Mouse (Mus musculus) MEL (cell line): ENCODE results near the gene Hoxa4. TPM values are rescaled to one million over a fixed set of nuclear protein-coding genes. Genes with fewer than 3 reads are reported as not detected.

Experiments used
- DNase-seq: peaks from one replicate; pipeline ENCODE4 v3.0.0; 2011; ENCODE audit warnings: low read depth, low spot score
- H3K27ac ChIP-seq: 2 replicates; pipeline ENCODE4 v1.5.1; 2012; ENCODE audit warnings: low read depth, mild to moderate bottlenecking, control low read depth, low read length, moderate library complexity; ENCODE audit not compliant: control insufficient read depth
- H3K27me3 ChIP-seq, 2 experiments: fragments of 150-350 bp in 1 of 2; sonication (generic) in 1 of 2; 2 replicates each; pipeline ENCODE4 v1.6.1; 2012; ENCODE audit warnings: low read length in 2 of 2, mild to moderate bottlenecking in 2 of 2, improper control_type of control experiment in 1 of 2, moderate library complexity in 1 of 2; ENCODE audit not compliant: insufficient read depth in 2 of 2, control insufficient read depth in 1 of 2
- H3K36me3 ChIP-seq, 2 experiments: 2 replicates each; pipeline ENCODE4 v1.6.1; 2012 to 2014; ENCODE audit warnings: low read length in 2 of 2, improper control_type of control experiment in 1 of 2, inconsistent platforms in 1 of 2, mild to moderate bottlenecking in 1 of 2; ENCODE audit not compliant: insufficient read depth in 2 of 2, control insufficient read depth in 1 of 2
- H3K4me1 ChIP-seq, 2 experiments: fragments of 150-350 bp in 1 of 2; sonication (generic) in 1 of 2; 2 replicates each; pipeline ENCODE4 v1.6.1; 2012; ENCODE audit warnings: low read length in 2 of 2, improper control_type of control experiment in 1 of 2, mild to moderate bottlenecking in 1 of 2; ENCODE audit not compliant: insufficient read depth in 2 of 2, control insufficient read depth in 1 of 2
- H3K4me3 ChIP-seq, 2 experiments: fragments of 150-350 bp in 1 of 2; sonication (generic) in 1 of 2; 2 replicates each; pipeline ENCODE4 v1.5.1; 2012; ENCODE audit warnings: low read depth in 2 of 2, low read length in 2 of 2, mild to moderate bottlenecking in 2 of 2, moderate library complexity in 2 of 2, control low read depth in 1 of 2, improper control_type of control experiment in 1 of 2; ENCODE audit not compliant: control insufficient read depth in 1 of 2, insufficient read depth in 1 of 2
- H3K79me2 ChIP-seq: 2 replicates; pipeline ENCODE4 v1.6.1; 2012; ENCODE audit warnings: mild to moderate bottlenecking, low read length, moderate library complexity; ENCODE audit not compliant: control insufficient read depth, poor library complexity, insufficient read depth
- H3K9ac ChIP-seq: 2 replicates; pipeline ENCODE4 v1.6.1; 2012; ENCODE audit warnings: low read depth, mild to moderate bottlenecking, control low read depth, low read length, moderate library complexity; ENCODE audit not compliant: control insufficient read depth, poor library complexity, severe bottlenecking
- H3K9me3 ChIP-seq: fragments of 150-350 bp; sonication (generic); replicated peaks from 2 replicates; pipeline ENCODE4 v1.6.1; 2012; ENCODE audit warnings: mild to moderate bottlenecking, low read length, improper control_type of control experiment, moderate library complexity; ENCODE audit not compliant: insufficient read depth
- BHLHE40 ChIP-seq: IDR thresholded peaks from 2 replicates; pipeline ENCODE4 v1.6.1; 2012; ENCODE audit warnings: low read depth, mild to moderate bottlenecking, inconsistent platforms, low read length, improper control_type of control experiment, borderline replicate concordance
- CHD2 ChIP-seq: IDR thresholded peaks from 2 replicates; pipeline ENCODE4 v1.6.1; 2011; ENCODE audit warnings: low read length, improper control_type of control experiment
- E2F4 ChIP-seq: IDR thresholded peaks from 2 replicates; pipeline ENCODE4 v1.6.1; 2011; ENCODE audit warnings: low read depth, low read length, improper control_type of control experiment, borderline replicate concordance
- GABPA ChIP-seq: IDR thresholded peaks from 2 replicates; pipeline ENCODE4 v1.6.1; 2012; ENCODE audit warnings: low read depth, mild to moderate bottlenecking, inconsistent platforms, low read length, improper control_type of control experiment, moderate library complexity
- HCFC1 ChIP-seq: IDR thresholded peaks from 2 replicates; pipeline ENCODE4 v1.6.1; 2012; ENCODE audit warnings: low read depth, mild to moderate bottlenecking, inconsistent platforms, low read length, improper control_type of control experiment, moderate library complexity
- JUND ChIP-seq: IDR thresholded peaks from 2 replicates; pipeline ENCODE4 v1.6.1; 2011; ENCODE audit warnings: low read depth, mild to moderate bottlenecking, improper control_type of control experiment, low read length
- KAT2A ChIP-seq: conservative IDR thresholded peaks from 2 replicates; pipeline ENCODE4 v1.6.1; 2012; ENCODE audit warnings: low read depth, low read length, improper control_type of control experiment, inconsistent platforms
- MAFK ChIP-seq: IDR thresholded peaks from 2 replicates; pipeline ENCODE4 v1.6.1; 2011; ENCODE audit warnings: low read depth, mild to moderate bottlenecking, low read length, improper control_type of control experiment, borderline replicate concordance
- MAX ChIP-seq: IDR thresholded peaks from 2 replicates; pipeline ENCODE4 v1.6.1; 2011; ENCODE audit warnings: low read length, improper control_type of control experiment
- MAZ ChIP-seq: IDR thresholded peaks from 2 replicates; pipeline ENCODE4 v1.6.1; 2012; ENCODE audit warnings: low read depth, mild to moderate bottlenecking, inconsistent platforms, low read length, improper control_type of control experiment
- MEF2A ChIP-seq: IDR thresholded peaks from 2 replicates; pipeline ENCODE4 v1.6.1; 2014; ENCODE audit warnings: low read depth, mild to moderate bottlenecking, inconsistent platforms, low read length, improper control_type of control experiment; ENCODE audit not compliant: poor library complexity, insufficient replicate concordance, severe bottlenecking; ENCODE audit errors: extremely low read depth
- MYB ChIP-seq: IDR thresholded peaks from 2 replicates; pipeline ENCODE4 v1.6.1; 2011; ENCODE audit warnings: mild to moderate bottlenecking, low read depth, low read length, improper control_type of control experiment
- NELFE ChIP-seq: IDR thresholded peaks from 2 replicates; pipeline ENCODE4 v1.6.1; 2011; ENCODE audit warnings: low read depth, low read length, improper control_type of control experiment
- POLR2AphosphoS2 ChIP-seq: IDR thresholded peaks from 2 replicates; pipeline ENCODE4 v1.6.1; 2011; ENCODE audit warnings: low read length, improper control_type of control experiment
- POLR2AphosphoS5 ChIP-seq: IDR thresholded peaks from 2 replicates; pipeline ENCODE4 v1.6.1; 2012; ENCODE audit warnings: low read depth, borderline replicate concordance, mild to moderate bottlenecking, inconsistent platforms, low read length, moderate library complexity, mixed read lengths
- RCOR1 ChIP-seq: IDR thresholded peaks from 2 replicates; pipeline ENCODE4 v1.6.1; 2012; ENCODE audit warnings: low read depth, mild to moderate bottlenecking, inconsistent platforms, low read length, improper control_type of control experiment
- SIN3A ChIP-seq: IDR thresholded peaks from 2 replicates; pipeline ENCODE4 v1.6.1; 2012; ENCODE audit warnings: low read length, improper control_type of control experiment, inconsistent platforms
- TCF12 ChIP-seq: IDR thresholded peaks from 2 replicates; pipeline ENCODE4 v1.6.1; 2014; ENCODE audit warnings: low read depth, mild to moderate bottlenecking, inconsistent platforms, low read length, improper control_type of control experiment, moderate library complexity
- UBTF ChIP-seq: IDR thresholded peaks from 2 replicates; pipeline ENCODE4 v1.6.1; 2012; ENCODE audit warnings: low read depth, mild to moderate bottlenecking, inconsistent platforms, low read length, improper control_type of control experiment, moderate library complexity, borderline replicate concordance; ENCODE audit not compliant: insufficient read depth
- USF2 ChIP-seq, 2 experiments: IDR thresholded peaks; 2 replicates each; pipeline ENCODE4 v1.6.1; 2011 to 2012; ENCODE audit warnings: improper control_type of control experiment in 2 of 2, low read length in 2 of 2, borderline replicate concordance in 1 of 2, inconsistent platforms in 1 of 2, low read depth in 1 of 2, mild to moderate bottlenecking in 1 of 2; ENCODE audit not compliant: insufficient read depth in 1 of 2
- ZC3H11A ChIP-seq: IDR thresholded peaks from 2 replicates; pipeline ENCODE4 v1.6.1; 2012; ENCODE audit warnings: low read depth, mild to moderate bottlenecking, inconsistent platforms, low read length, improper control_type of control experiment
- ZKSCAN1 ChIP-seq: IDR thresholded peaks from 2 replicates; pipeline ENCODE4 v1.6.1; 2012; ENCODE audit warnings: low read depth, mild to moderate bottlenecking, inconsistent platforms, low read length, improper control_type of control experiment, moderate library complexity
- ZNF384 ChIP-seq: IDR thresholded peaks from 2 replicates; pipeline ENCODE4 v1.6.1; 2012; ENCODE audit warnings: low read depth, mild to moderate bottlenecking, inconsistent platforms, low read length, improper control_type of control experiment
- polyA plus RNA-seq, 2 experiments: library from polyadenylated mRNA; stranded (reverse) in 1 of 2; unstranded in 1 of 2; fragments of >175 nt in 1 of 2; fragments of >200 nt in 1 of 2; gene quantifications; 2 replicates each; pipeline versions ENCODE4 v1.2.1 to v1.2.4; 2012; ENCODE audit warnings: low replicate concordance in 2 of 2, low read depth in 1 of 2; ENCODE audit not compliant: insufficient read length in 2 of 2, insufficient read depth in 1 of 2, missing spikeins in 1 of 2
- total RNA-seq: library from RNA; depleted of rRNA; stranded (reverse); fragments of 300-350 nt; gene quantifications from 2 replicates; pipeline ENCODE4 v1.2.3, GENCODE M21; 2012

Gene Hoxa4
- total and polyA plus RNA-seq, 3 experiments, result not detected

- no peak overlapping the region for H3K4me3 ChIP-seq
- no peak for TF ChIP-seq SIN3A
- no peak for TF ChIP-seq RCOR1
- no peak for TF ChIP-seq BHLHE40
- no peak for TF ChIP-seq POLR2AphosphoS2
- TF ChIP-seq NELFE, result no peak
- no peak for TF ChIP-seq GABPA
- no peaks in the 10 kb centered on the region for H3K9me3 ChIP-seq
- H3K27ac ChIP-seq, result no peak overlapping the region
- no peaks in the 10 kb centered on the region for H3K79me2 ChIP-seq
- no peaks in the 10 kb centered on the region for H3K4me1 ChIP-seq
- H3K9ac ChIP-seq, result no peak overlapping the region
- DNase-seq, result no peak
- H3K36me3 ChIP-seq, result no peaks in the 10 kb centered on the region
- no peaks in the 10 kb centered on the region for H3K27me3 ChIP-seq
These were observed 26.5 kb upstream of the Hoxa4 start for GRCm38 (mm10) chr6:52217895-52218642.

GRCm38 (mm10) chr6:52217459-52217768 lies 25.9 kb upstream of the Hoxa4 start:
- H3K36me3 ChIP-seq, result no peaks in the 10 kb centered on the region
- H3K4me1 ChIP-seq, result no peaks in the 10 kb centered on the region
- H3K9ac ChIP-seq, result no peak overlapping the region
- no peak overlapping the region for H3K4me3 ChIP-seq
- no peaks in the 10 kb centered on the region for H3K9me3 ChIP-seq
- no peaks in the 10 kb centered on the region for H3K27me3 ChIP-seq
- H3K79me2 ChIP-seq, result no peaks in the 10 kb centered on the region
- no peak overlapping the region for H3K27ac ChIP-seq
- DNase-seq, result no peak
- no peak for TF ChIP-seq MAFK
- TF ChIP-seq RCOR1, result no peak
- TF ChIP-seq ZC3H11A, result no peak
- no peak for TF ChIP-seq E2F4
- no peak for TF ChIP-seq MYB
- TF ChIP-seq CHD2, result no peak
- TF ChIP-seq TCF12, result no peak
- no peak for TF ChIP-seq KAT2A
- TF ChIP-seq MEF2A, result no peak
- TF ChIP-seq USF2 (IDR thresholded peaks at IDR 0.05; ENCODE audit: borderline replicate concordance in 1 of 2, insufficient read depth in 1 of 2, low read depth in 1 of 2, low read length in 2 of 2), result no peak
- no peak for TF ChIP-seq ZKSCAN1
- TF ChIP-seq HCFC1, result no peak
- no peak for TF ChIP-seq BHLHE40
- TF ChIP-seq POLR2AphosphoS2, result no peak
- no peak for TF ChIP-seq UBTF
- no peak for TF ChIP-seq POLR2AphosphoS5
- no peak for TF ChIP-seq JUND
- TF ChIP-seq MAX, result no peak
- no peak for TF ChIP-seq ZNF384
- TF ChIP-seq MAZ, result no peak
